Mouse (Mus musculus): ENCODE data around the gene Hyal3.

The Hyal3 gene

DNA sequence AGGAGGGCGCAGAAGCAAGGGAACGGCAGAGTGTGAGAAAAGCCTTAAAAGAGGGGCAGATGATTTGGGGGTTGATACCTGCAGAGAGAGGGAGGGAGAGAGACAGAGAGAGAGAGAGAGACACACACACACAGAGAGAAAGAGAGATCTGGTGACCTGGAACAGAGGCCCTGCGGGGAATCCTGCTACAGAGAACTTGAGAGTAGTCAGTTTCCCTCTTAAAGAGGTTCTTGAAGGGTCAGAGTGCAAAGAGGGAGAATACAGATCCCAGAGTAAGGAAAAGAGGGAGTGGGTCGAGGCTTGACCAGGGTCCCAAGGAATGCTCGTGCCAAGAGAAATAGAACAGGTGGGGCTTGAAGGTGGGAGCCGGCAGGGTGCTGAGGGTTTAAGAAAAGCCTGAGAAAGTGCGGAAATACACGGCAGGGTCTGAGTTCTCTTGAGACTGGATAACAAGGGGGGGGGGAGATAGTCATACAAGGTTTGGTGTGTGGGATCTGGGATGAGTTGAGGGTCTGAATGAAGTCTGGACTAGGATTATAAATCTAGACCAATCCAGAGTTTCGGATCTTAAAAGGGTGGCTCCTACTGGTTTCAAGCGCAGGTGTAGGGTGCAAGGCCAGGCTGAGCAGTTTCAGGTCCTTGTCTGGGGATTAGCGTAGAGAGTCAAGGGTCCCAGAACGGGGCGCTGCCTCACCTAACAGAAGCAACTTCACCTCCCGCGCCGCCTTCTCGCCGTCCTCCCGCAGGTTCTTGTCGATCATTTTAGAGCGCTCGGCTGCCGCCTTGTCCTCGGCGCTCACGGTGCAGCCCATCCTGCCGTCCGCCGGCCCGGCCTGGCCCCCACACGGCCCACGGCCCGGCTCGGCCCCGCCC is 54.0 kb downstream of the Hyal3 start:
- DNase-seq (ENCODE audit: low spot score), result no peak

DNA sequence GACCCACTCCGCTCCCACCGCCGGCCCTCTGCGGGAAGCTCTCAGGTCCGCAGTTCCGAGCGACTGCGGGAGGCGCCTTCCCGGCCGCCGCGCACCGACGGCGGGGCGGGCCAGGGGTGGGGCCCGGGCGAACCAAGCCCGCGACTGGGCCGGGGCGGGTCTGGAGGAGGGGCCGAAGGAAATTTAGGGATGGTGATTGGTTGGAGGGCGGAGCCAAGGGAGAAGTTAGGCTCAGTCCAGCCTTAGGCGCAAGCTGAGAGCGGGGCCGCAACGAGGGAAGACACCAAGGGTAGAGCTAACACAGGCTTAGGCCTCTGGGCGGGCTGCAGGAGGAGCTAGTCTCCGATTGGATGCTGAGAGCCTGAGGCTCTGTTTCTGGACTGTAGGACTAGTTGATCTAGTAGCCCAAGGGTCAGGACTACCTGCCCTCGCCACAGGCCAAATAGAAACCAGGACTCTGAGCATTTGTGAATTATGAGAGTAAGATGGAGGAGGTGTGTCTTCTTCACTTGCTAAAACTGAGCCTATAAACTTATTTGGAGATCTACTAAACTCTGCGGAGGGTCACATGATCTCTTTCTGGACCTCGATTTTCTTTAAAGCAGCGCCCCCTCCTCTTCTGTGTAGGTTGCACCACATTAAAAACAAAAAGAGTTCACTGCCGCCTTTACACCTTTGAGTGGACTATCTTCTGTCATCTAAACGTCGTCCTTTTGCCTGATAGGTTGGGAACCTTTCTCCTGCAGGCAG is 54.8 kb downstream of the Hyal3 start, which contains the start of gene Gnai2:
Gnai2 (minus strand) TSS at position 89 of the 750 bp plus-strand sequence.
- peak; percentile 96 for DNase-seq (ENCODE audit: low spot score)

All from MN1 (cell line).